Mouse (Mus musculus): ENCODE results near the gene Fbxo22. TPM values are rescaled to one million over a fixed set of nuclear protein-coding genes. Genes with fewer than 3 reads are reported as not detected.
A peak's percentile ranks its signal among the peaks of the same experiment; 100 is the strongest.

The Fbxo22 gene
- polyA plus RNA-seq (2016; fragmentation: Nextera tagmentation; extraction: Ambion mirVana), result 80.7 and 82.8 TPM in 2 replicates

DNA sequence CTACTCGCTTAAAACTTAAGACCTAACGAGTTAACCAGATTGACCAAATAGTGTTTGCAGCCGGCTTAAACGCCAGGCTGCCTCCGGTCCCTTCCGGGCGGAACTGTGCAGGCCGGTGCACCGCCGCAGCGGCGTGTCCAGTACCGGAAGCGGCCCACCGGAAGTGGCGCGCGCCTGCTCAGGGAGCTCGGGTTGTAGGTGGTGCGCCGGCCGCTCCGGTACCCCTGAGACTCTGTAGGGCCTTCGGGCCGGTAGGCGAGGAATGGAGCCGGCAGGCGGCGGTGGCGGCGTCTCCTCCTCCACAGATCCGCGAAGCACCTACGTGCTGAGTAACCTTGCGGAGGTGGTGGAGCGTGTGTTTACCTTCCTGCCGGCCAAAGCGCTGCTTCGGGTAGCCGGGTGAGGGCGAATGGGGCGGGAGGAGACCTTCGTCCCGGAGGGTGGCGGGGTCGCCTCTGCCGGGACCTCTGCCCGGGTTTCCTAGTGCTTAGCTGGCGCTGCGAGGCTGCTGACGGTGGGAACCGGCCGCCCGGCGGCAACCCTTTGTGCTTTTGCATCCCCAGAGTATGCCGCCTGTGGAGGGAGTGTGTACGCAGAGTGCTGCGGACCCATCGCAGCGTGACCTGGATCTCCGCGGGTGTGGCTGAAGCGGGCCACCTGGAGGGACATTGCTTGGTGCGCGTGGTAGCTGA, at the start of gene Fbxo22:
Gene Fbxo22, plus strand, starts transcription at position 136 of the 692 bp plus-strand sequence.
- H3K9ac ChIP-seq, result peak within 1 kb of the TSS; percentile 86
- H3K4me2 ChIP-seq (replicated peaks), result peak within 1 kb of the TSS; percentile 82
- H3K27me3 ChIP-seq (replicated peaks), result no peaks in the 10 kb centered on the region
- peak; percentile 100 for ATAC-seq (ENCODE audit: low FRiP score, low read depth)
- H3K4me1 ChIP-seq, result peaks cover 17% of the 10 kb centered on the region
- peak within 1 kb of the TSS; percentile 72 for H3K4me3 ChIP-seq
- H3K27ac ChIP-seq, result peak within 1 kb of the TSS; percentile 84
- under 1% methylated on average over 65 of the region's 65 CpGs for WGBS
- no peaks in the 10 kb centered on the region for H3K9me3 ChIP-seq
- H3K36me3 ChIP-seq, result peaks cover 9% of the 10 kb centered on the region

DNA sequence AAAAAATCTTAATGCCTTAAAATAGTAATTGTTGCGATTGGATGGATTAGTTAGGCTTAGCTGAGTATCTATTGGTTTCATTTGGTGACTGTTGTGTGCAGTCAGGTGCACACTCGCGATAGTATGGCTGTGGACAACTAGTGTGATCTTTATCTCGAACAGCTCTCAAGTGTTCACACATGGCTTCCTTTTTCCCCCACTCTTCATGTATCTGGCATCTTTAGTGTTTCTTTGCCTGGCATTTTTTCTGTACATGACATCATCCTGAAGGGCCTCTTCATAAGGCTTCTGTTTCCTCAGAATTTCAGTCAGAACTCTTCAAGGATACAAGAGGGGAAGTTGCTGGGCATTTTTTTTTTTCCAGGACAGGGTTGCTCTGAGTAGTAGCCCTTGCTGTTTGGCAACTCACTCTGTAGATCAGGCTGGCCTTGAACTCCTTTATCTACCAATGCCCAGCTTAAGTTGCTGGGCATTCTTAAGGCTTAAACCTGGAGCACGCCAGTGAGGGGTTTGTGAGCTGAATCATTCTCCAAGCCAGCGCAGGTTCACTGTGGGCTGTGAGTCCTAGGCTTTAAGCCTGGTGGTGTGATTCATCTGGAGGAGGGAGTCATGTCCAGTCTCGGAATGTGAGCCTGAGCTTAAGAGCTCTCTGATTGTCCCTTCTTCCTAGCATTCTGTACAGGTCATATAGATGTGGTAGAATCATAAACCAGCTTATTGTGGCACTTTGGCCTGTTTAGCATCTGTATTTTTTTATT, 37.9 kb upstream of the Fbxo22 start:
- Histone ChIP-seq H3K36me3 (peaks cover 19% of the 10 kb centered on the region; the same call in 1 of the 2 replicates), H3K4me3 (no peak overlapping the region), H3K27ac (no peak overlapping the region), H3K4me1 (no peaks in the 10 kb centered on the region), H3K4me2 (replicated peaks) (no peak overlapping the region), H3K9ac (no peak overlapping the region), H3K9me3 (no peaks in the 10 kb centered on the region), H3K27me3 (replicated peaks) (no peaks in the 10 kb centered on the region)
- WGBS, result 91% methylated on average over 7 of the region's 7 CpGs
- no peak for ATAC-seq (ENCODE audit: low FRiP score, low read depth)

DNA sequence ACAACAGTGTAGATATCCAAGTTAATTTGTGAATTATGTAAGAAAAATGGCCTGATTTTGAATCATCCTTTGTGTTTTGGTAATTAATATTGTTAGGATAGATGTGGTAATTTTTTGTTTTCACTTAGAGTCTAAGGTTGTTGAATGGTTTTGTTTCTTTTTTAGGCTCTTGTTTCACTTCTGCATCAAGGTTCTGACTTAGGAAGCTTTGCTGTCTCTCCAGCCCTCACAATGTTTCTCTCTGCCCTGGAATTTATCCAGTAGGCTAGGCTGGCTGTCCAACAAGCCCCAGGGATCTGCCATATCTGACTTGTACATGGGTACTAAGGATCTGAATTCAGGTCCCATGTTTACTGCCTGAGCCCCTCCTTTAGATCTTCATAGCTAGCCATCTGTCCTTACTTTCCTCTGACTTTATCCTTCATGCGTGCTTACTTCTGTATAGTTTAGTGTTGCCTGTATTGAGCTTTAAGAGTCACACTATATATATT, 36.5 kb upstream of the Fbxo22 start:
- Histone ChIP-seq H3K27ac (no peak overlapping the region), H3K4me2 (replicated peaks) (no peak overlapping the region), H3K27me3 (replicated peaks) (no peaks in the 10 kb centered on the region), H3K4me1 (no peaks in the 10 kb centered on the region), H3K9ac (no peak overlapping the region), H3K9me3 (no peaks in the 10 kb centered on the region), H3K4me3 (no peak overlapping the region), H3K36me3 (peaks cover 16% of the 10 kb centered on the region; the same call in 1 of the 2 replicates)
- no peak for ATAC-seq (ENCODE audit: low FRiP score, low read depth)
- 100% methylated on average over 1 of the region's 1 CpGs for WGBS

DNA sequence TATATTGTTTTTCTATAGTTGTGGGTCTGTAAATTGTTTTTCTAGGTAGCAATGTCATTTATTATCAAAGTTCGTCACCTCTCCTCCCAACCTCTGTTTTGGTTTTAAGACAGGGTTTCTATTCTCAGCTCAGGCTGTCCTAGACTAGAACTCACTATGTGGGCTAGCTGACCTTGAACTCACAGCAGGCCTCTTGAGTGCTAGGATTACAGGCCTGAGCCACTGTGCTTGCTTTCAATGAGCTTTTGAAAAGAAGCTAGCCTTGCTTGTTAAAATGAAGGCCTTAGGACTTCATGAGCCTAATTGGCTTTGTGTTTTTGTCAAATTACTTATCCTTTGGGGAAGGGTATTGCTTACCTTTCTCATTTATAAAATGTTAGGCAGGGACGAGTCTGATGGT, 34.5 kb upstream of the Fbxo22 start:
- H3K27me3 ChIP-seq (replicated peaks), result no peaks in the 10 kb centered on the region
- WGBS, result 90% methylated on average over 2 of the region's 2 CpGs
- H3K4me3 ChIP-seq, result no peak overlapping the region
- H3K9ac ChIP-seq, result no peak overlapping the region
- peaks cover 10% of the 10 kb centered on the region; the same call in 1 of the 2 replicates for H3K36me3 ChIP-seq
- no peak for ATAC-seq (ENCODE audit: low FRiP score, low read depth)
- no peak overlapping the region for H3K4me2 ChIP-seq (replicated peaks)
- no peaks in the 10 kb centered on the region for H3K4me1 ChIP-seq
- no peaks in the 10 kb centered on the region for H3K9me3 ChIP-seq
- H3K27ac ChIP-seq, result no peak overlapping the region

DNA sequence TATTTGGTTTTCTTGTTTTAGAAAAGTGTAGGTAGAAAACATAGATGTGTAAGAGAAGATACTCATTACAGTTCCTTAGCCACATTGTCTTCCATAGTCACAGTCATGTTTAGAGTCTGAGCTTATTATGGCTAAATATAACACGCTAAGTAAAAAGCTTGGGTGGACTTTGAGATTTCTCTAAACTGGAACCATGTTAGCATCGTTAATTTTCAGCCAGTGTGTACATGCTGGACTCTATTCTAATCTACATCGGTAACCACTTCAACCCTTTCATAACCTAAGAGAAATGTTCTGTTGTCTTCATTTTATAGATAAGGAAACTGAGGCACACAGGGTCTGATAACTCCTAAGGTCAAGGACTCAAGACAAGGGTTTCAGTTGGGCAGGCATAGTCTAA, 12.8 kb upstream of the Fbxo22 start:
- H3K9ac ChIP-seq, result no peak overlapping the region
- H3K4me1 ChIP-seq, result no peaks in the 10 kb centered on the region
- no peak overlapping the region for H3K27ac ChIP-seq
- H3K36me3 ChIP-seq, result peaks cover 22% of the 10 kb centered on the region; the same call in 1 of the 2 replicates
- no peaks in the 10 kb centered on the region for H3K9me3 ChIP-seq
- no peak overlapping the region for H3K4me3 ChIP-seq
- no peaks in the 10 kb centered on the region for H3K27me3 ChIP-seq (replicated peaks)
- no peak overlapping the region for H3K4me2 ChIP-seq (replicated peaks)
- no peak for ATAC-seq (ENCODE audit: low FRiP score, low read depth)
- WGBS, result 97% methylated on average over 3 of the region's 3 CpGs

DNA sequence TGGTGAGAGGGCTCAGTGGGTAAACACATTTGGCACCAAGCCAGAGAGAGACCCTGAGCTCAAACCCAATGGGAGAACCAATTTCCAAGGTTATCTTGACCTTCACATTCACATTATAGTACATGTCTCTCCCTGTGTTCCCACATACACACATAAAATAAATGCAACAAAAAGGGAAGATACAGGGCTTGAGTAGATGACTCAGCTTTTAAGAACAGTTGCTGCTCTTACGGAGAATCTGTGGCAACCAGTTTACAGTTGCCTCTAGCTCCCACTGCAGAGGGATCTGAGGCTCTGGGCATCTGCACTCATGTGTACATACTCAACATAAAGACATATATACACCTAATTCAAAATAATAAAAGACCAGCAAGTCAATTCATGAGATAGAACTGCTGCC, 10.5 kb upstream of the Fbxo22 start:
- Histone ChIP-seq H3K27me3 (replicated peaks) (no peaks in the 10 kb centered on the region), H3K4me3 (no peak overlapping the region), H3K4me2 (replicated peaks) (no peak overlapping the region), H3K9me3 (no peaks in the 10 kb centered on the region), H3K9ac (no peak overlapping the region), H3K36me3 (peaks cover 22% of the 10 kb centered on the region; the same call in 1 of the 2 replicates), H3K27ac (no peak overlapping the region), H3K4me1 (no peaks in the 10 kb centered on the region)
- no peak for ATAC-seq (ENCODE audit: low FRiP score, low read depth)
- 93% methylated on average over 1 of the region's 1 CpGs for WGBS

DNA sequence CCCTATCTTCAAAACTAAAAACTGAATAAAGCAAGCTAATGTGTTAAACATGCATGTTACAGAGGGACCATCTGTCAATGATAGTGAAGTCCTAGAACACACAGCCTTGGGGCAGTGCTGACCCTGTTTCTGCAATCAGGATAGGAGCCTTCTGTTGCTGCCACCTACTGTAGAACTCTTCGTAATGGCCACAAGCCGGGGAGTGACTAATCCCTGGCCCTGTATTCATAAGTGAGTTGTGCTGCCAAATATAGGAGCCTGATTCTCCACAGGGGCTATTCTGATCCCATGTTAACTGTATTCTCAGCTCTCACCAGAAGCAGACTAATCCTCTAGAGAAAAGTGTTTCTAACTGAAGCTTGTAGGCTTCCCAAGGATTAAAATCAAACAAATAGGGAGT, 9.4 kb upstream of the Fbxo22 start:
- Histone ChIP-seq H3K4me2 (replicated peaks) (no peak overlapping the region), H3K4me3 (no peak overlapping the region), H3K9ac (no peak overlapping the region), H3K27me3 (replicated peaks) (no peaks in the 10 kb centered on the region), H3K9me3 (no peaks in the 10 kb centered on the region), H3K27ac (no peak overlapping the region), H3K36me3 (peaks cover 19% of the 10 kb centered on the region; the same call in 1 of the 2 replicates), H3K4me1 (no peaks in the 10 kb centered on the region)
- ATAC-seq (ENCODE audit: low FRiP score, low read depth), result no peak
- 72% methylated on average over 2 of the region's 2 CpGs for WGBS

DNA sequence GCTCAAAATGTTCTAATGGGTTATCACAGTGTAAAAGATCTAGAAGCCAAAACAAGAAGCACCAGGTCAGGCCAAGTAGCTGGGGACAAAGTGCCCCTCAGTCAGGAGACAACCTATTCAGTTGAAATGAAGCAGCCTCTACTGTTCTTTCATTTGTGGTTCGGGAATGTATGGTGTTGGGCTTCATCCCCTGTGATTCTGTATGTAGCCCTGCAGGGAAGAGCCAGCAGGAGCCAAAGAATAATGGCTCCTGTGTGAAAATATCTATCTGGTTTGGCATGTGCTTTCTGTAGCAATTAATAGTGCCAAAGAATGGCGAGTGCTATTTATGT, 301 bp upstream of the Fbxo22 start:
- peak; percentile 51; the same call in 1 of the 2 replicates for ATAC-seq (ENCODE audit: low FRiP score, low read depth)
- peaks cover 17% of the 10 kb centered on the region for H3K4me1 ChIP-seq
- H3K9ac ChIP-seq, result peak overlapping the region; percentile 86
- H3K27ac ChIP-seq, result 0 out of 2 replicates have a peak overlapping the region, but pooled peaks have one; percentile 84
- peak overlapping the region; percentile 72 for H3K4me3 ChIP-seq
- 0% methylated on average over 2 of the region's 2 CpGs for WGBS
- peaks cover 7% of the 10 kb centered on the region; the same call in 1 of the 2 replicates for H3K36me3 ChIP-seq
- H3K9me3 ChIP-seq, result no peaks in the 10 kb centered on the region
- no peaks in the 10 kb centered on the region for H3K27me3 ChIP-seq (replicated peaks)
- peak overlapping the region; percentile 82 for H3K4me2 ChIP-seq (replicated peaks)

DNA sequence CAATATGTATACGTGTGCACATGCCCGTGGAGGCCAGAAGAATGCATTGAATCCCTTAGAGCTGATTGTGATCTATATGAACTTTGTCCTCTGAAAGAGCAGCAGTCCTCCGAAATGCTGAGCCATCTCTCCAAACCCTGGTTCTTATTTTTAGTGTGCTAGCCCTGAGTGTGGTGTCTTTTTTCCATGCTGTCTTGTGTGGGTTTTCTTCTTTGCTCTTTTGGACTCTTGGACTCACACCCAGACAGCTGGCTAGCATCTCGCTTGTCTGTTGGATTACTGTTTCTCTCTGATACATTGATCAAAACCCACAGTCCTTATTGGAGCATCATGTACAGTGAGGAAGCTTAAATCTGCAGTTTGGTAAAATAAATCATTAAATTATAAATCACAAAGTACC, 2.9 kb downstream of the Fbxo22 start:
- Histone ChIP-seq H3K36me3 (peaks cover 35% of the 10 kb centered on the region), H3K9ac (no peak overlapping the region), H3K27me3 (replicated peaks) (no peaks in the 10 kb centered on the region), H3K4me2 (replicated peaks) (no peak overlapping the region), H3K27ac (no peak overlapping the region), H3K4me3 (no peak overlapping the region), H3K4me1 (peaks cover 17% of the 10 kb centered on the region), H3K9me3 (no peaks in the 10 kb centered on the region)
- 96% methylated on average over 4 of the region's 4 CpGs for WGBS
- ATAC-seq (ENCODE audit: low FRiP score, low read depth), result no peak

DNA sequence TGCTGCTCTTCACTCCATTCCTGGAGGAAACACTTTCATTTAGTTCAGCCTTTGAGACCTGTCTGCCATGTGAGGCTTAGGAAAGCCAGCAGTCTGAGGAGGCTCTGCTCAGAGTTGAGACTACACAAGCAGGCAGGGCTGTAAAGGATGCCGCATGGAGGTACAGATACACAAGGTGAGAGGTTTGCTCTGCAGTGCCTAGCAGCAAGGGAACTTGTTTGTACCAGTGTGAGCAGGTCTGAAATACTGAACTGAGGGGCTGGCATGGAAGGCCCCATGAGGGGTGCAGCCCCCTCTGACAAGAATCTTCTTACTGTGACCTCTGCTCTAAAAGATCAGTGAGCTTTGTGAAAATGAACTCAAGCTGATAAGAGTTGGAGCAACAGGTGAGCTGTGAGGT, 4.7 kb downstream of the Fbxo22 start:
- no peaks in the 10 kb centered on the region for H3K9me3 ChIP-seq
- no peaks in the 10 kb centered on the region for H3K27me3 ChIP-seq (replicated peaks)
- H3K27ac ChIP-seq, result no peak overlapping the region
- peaks cover 13% of the 10 kb centered on the region for H3K4me1 ChIP-seq
- no peak overlapping the region for H3K4me2 ChIP-seq (replicated peaks)
- no peak for ATAC-seq (ENCODE audit: low FRiP score, low read depth)
- H3K36me3 ChIP-seq, result peaks cover 52% of the 10 kb centered on the region
- no peak overlapping the region for H3K4me3 ChIP-seq
- no peak overlapping the region for H3K9ac ChIP-seq
- 100% methylated on average over 1 of the region's 1 CpGs for WGBS

DNA sequence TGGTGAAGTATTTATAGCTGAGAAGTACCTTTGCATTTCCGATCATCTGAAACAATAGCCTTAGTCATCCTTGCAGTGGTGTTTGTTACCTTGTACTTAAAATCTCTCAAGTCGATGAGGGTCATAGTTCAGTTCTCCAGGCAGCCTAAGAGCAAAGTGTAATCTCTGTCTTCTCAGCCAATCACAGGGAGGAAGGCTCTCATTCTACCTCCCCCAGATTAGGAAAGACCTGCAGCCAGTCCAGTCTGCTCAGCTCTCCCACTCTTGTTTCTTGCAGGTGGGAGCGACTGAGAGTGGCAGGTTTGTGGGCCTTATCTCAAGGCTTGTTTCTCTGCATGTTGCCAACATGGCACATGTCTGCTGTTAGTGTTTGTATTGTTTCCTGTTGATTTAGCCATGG, 6.3 kb downstream of the Fbxo22 start:
- WGBS, result 87% methylated on average over 3 of the region's 3 CpGs
- ATAC-seq (ENCODE audit: low FRiP score, low read depth), result no peak
- Histone ChIP-seq H3K27me3 (replicated peaks) (no peaks in the 10 kb centered on the region), H3K4me1 (peaks cover 6% of the 10 kb centered on the region), H3K9ac (no peak overlapping the region), H3K4me3 (no peak overlapping the region), H3K27ac (no peak overlapping the region), H3K36me3 (peaks cover 66% of the 10 kb centered on the region), H3K9me3 (no peaks in the 10 kb centered on the region), H3K4me2 (replicated peaks) (no peak overlapping the region)

DNA sequence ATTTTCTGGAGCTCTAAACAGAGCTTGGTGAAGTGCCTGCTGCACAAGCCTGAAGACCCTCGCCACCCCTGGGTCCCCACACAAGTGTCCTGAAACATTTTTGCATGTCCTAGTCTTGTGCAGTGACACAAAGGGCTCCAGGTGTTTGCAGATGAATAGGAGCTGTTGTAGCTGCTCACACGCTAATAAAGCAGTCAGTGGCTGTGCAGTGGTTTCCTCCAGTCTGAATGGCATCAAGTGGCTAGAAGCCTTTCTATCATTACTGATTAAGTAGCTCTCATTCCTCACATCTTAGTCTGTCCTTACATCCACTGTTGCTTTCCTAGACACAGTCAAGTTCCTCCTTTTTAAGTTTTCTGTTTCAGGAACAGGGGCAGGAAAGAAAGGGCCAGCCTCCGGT, 6.9 kb downstream of the Fbxo22 start:
- H3K4me1 ChIP-seq, result peaks cover 4% of the 10 kb centered on the region
- H3K4me3 ChIP-seq, result no peak overlapping the region
- no peaks in the 10 kb centered on the region for H3K27me3 ChIP-seq (replicated peaks)
- ATAC-seq (ENCODE audit: low FRiP score, low read depth), result no peak
- H3K4me2 ChIP-seq (replicated peaks), result no peak overlapping the region
- no peaks in the 10 kb centered on the region for H3K9me3 ChIP-seq
- H3K36me3 ChIP-seq, result peaks cover 72% of the 10 kb centered on the region
- H3K9ac ChIP-seq, result no peak overlapping the region
- H3K27ac ChIP-seq, result no peak overlapping the region
- WGBS, result 72% methylated on average over 3 of the region's 3 CpGs

All from neural tube, embryonic 12.5 days (tissue).